ENCODE assay signal across 8 mouse cellular contexts in the genomic region with DNA sequence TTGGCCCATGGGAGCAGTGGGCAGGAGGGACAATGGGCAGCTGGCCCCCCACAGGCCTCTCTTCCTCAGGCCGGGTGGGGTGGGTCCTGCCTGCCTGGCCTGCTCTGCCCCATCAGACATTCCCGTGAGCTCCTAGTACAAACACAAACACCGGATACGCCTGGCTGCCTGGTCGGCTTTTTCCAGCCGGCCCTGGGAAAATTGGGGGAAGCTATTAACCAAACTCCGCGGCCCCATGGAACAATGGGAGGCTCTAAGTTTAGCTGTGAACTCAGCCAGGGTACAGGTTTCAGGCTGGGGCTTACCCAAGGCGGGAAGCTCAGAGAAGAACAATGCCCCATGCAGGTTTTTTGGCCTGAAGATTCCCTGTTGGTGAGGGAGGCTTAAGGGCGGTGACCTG. TPM values are rescaled to one million over a fixed set of nuclear protein-coding genes. Genes with fewer than 3 reads are reported as not detected.
DNase-seq lines count a peak whose midpoint lies in the region; ATAC-seq and TF ChIP-seq lines count a peak whose summit lies in the region.
"Had no signal": no experiment of that assay in that cellular context is flagged by ENCODE, and none has a peak within 500 bp of the region (broad histone marks: within the 10 kb centered on the region; RNA-seq: fewer than 3 reads in every experiment).

No protein-coding gene starts in this region.

- H3K27me3 ChIP-seq in forebrain, embryonic 15.5 days = no peaks in the 10 kb centered on the region
- H3K27me3 ChIP-seq in hindbrain, embryonic 16.5 days (replicated peaks; ENCODE audit: control insufficient read depth, insufficient read depth, low read length) = 0 out of 2 replicates have a peak, but pooled peaks cover 5% of the 10 kb centered on the region
- no peaks in the 10 kb centered on the region for H3K27me3 ChIP-seq in lung, postnatal 0 days (replicated peaks; ENCODE audit: insufficient read depth, low read length)

- peak; percentile 71; the same call in 1 of the 2 replicates for TF ChIP-seq EP300 in lung, postnatal 0 days (IDR thresholded peaks at IDR 0.05)

- H3K4me2 ChIP-seq in forebrain, embryonic 15.5 days (replicated peaks) = no peak overlapping the region
- no peak overlapping the region for H3K4me2 ChIP-seq in hindbrain, embryonic 16.5 days (ENCODE audit: low read length)
- H3K4me2 ChIP-seq in lung, postnatal 0 days (replicated peaks; ENCODE audit: low read depth, low read length) = no peak overlapping the region

- H3K27ac ChIP-seq in forebrain, embryonic 15.5 days (replicated peaks) = peak overlapping the region; percentile 37
- H3K27ac ChIP-seq in hindbrain, embryonic 16.5 days (ENCODE audit: low read depth, low read length) = peak overlapping the region; percentile 36; the same call in 1 of the 2 replicates
- no peak overlapping the region for H3K27ac ChIP-seq in lung, postnatal 0 days (ENCODE audit: low read length)
- H3K27ac ChIP-seq: macrophage had no signal

- H3K4me3 ChIP-seq in forebrain, embryonic 15.5 days = no peak overlapping the region
- H3K4me3 ChIP-seq in hindbrain, embryonic 16.5 days (ENCODE audit: low read length) = no peak overlapping the region
- H3K4me3 ChIP-seq in lung, postnatal 0 days (ENCODE audit: low read depth, low read length) = no peak overlapping the region

- no peak for TF ChIP-seq CTCF in lung, postnatal 0 days (IDR thresholded peaks at IDR 0.05)

- ATAC-seq in forebrain, embryonic 15.5 days (replicated peaks) = no peak; the same call in 1 of the 2 replicates
- 0 out of 2 replicates have a peak, but pooled peaks have one; percentile 35 for ATAC-seq in hindbrain, embryonic 16.5 days
- peak; percentile 87 for ATAC-seq in lung, postnatal 0 days
- ATAC-seq in megakaryocyte progenitor cell, adult 5-6 weeks (replicated peaks; ENCODE audit: poor library complexity) = no peak

- peak; percentile 63 for DNase-seq in embryo, embryonic 11 days
- DNase-seq in lung, postnatal 0 days (ENCODE audit: low spot score) = peak; percentile 61
- no peak for DNase-seq in frontal cortex, postnatal 14 days (ENCODE audit: low spot score in 2 of 2)
- DNase-seq in adrenal gland, postnatal 25 days = no peak

- 19% methylated on average over 10 of the region's 10 CpGs for WGBS in forebrain, embryonic 15.5 days
- 21% methylated on average over 10 of the region's 10 CpGs for WGBS in hindbrain, embryonic 16.5 days
- 33% methylated on average over 10 of the region's 10 CpGs for WGBS in lung, postnatal 0 days

- no peaks in the 10 kb centered on the region for H3K9me3 ChIP-seq in forebrain, embryonic 15.5 days
- H3K9me3 ChIP-seq in hindbrain, embryonic 16.5 days (ENCODE audit: control insufficient read depth, low read length) = no peaks in the 10 kb centered on the region
- H3K9me3 ChIP-seq in lung, postnatal 0 days (ENCODE audit: low read length) = no peaks in the 10 kb centered on the region

- H3K9ac ChIP-seq in forebrain, embryonic 15.5 days (replicated peaks) = no peak overlapping the region
- no peak overlapping the region for H3K9ac ChIP-seq in hindbrain, embryonic 16.5 days (ENCODE audit: low read depth, low read length)
- no peak overlapping the region for H3K9ac ChIP-seq in lung, postnatal 0 days (replicated peaks; ENCODE audit: low read depth)

- peaks cover 21% of the 10 kb centered on the region for H3K4me1 ChIP-seq in forebrain, embryonic 15.5 days
- peaks cover 11% of the 10 kb centered on the region for H3K4me1 ChIP-seq in hindbrain, embryonic 16.5 days (ENCODE audit: control insufficient read depth, insufficient read depth, low read depth, low read length)
- no peaks in the 10 kb centered on the region; the same call in 1 of the 2 replicates for H3K4me1 ChIP-seq in lung, postnatal 0 days (ENCODE audit: insufficient read depth, low read depth, low read length)

- no peaks in the 10 kb centered on the region for H3K36me3 ChIP-seq in forebrain, embryonic 15.5 days
- H3K36me3 ChIP-seq in hindbrain, embryonic 16.5 days (ENCODE audit: control insufficient read depth, insufficient read depth, low read length) = no peaks in the 10 kb centered on the region
- no peaks in the 10 kb centered on the region; the same call in 1 of the 2 replicates for H3K36me3 ChIP-seq in lung, postnatal 0 days (ENCODE audit: insufficient read depth, low read length)

RNA-seq across cellular contexts. Expression of a gene that starts 0.7 kb away (rescaled TPM):
- 0.20 TPM in 1 of 2 replicates, not detected in the other for polyA plus RNA-seq in forebrain, embryonic 15.5 days (2015; fragmentation: Nextera tagmentation; extraction: Ambion mirVana)
- polyA plus RNA-seq in hindbrain, embryonic 16.5 days (2015; fragmentation: Nextera tagmentation; extraction: Ambion mirVana) = not detected in 2 replicates
- polyA plus RNA-seq in lung, postnatal 0 days (2015; fragmentation: Nextera tagmentation; extraction: Ambion mirVana) = not detected in 2 replicates
- not detected in 2 replicates for total RNA-seq in adrenal gland, postnatal 25 days (2021)
- total RNA-seq in megakaryocyte progenitor cell, adult 5-6 weeks (2015) = not detected in 2 replicates
- total RNA-seq in megakaryocyte progenitor cell, adult 5-6 weeks (2017) = not detected in 2 replicates
- polyA plus RNA-seq: macrophage had no signal

RNA-seq across cellular contexts. Expression of a gene that starts 35.2 kb away (rescaled TPM):
- polyA plus RNA-seq in forebrain, embryonic 15.5 days (2015; fragmentation: Nextera tagmentation; extraction: Ambion mirVana) = 0.60 and 0.63 TPM in 2 replicates
- 1.8 and 2.6 TPM in 2 replicates for polyA plus RNA-seq in hindbrain, embryonic 16.5 days (2015; fragmentation: Nextera tagmentation; extraction: Ambion mirVana)
- polyA plus RNA-seq in lung, postnatal 0 days (2015; fragmentation: Nextera tagmentation; extraction: Ambion mirVana) = 15.9 and 20.2 TPM in 2 replicates
- 0.21 and 0.62 TPM in 2 replicates for total RNA-seq in adrenal gland, postnatal 25 days (2021)
- not detected in 2 replicates for total RNA-seq in megakaryocyte progenitor cell, adult 5-6 weeks (2015)
- not detected in 2 replicates for total RNA-seq in megakaryocyte progenitor cell, adult 5-6 weeks (2017)
- polyA plus RNA-seq: macrophage had no signal

Comparison
In these comparisons a context has a peak if more than half of its experiments do, and no peak if none do; other contexts are left out.
1. DNase-seq: peak in embryo, embryonic 11 days (single experiment) and lung, postnatal 0 days (single experiment); none in frontal cortex, postnatal 14 days (0 of 2) and adrenal gland, postnatal 25 days (single experiment).
2. ATAC-seq: peak in hindbrain, embryonic 16.5 days (single experiment) and lung, postnatal 0 days (single experiment); none in forebrain, embryonic 15.5 days (single experiment) and megakaryocyte progenitor cell, adult 5-6 weeks (single experiment).